ENCODE assay signal across 8 mouse cellular contexts in the genomic region with DNA sequence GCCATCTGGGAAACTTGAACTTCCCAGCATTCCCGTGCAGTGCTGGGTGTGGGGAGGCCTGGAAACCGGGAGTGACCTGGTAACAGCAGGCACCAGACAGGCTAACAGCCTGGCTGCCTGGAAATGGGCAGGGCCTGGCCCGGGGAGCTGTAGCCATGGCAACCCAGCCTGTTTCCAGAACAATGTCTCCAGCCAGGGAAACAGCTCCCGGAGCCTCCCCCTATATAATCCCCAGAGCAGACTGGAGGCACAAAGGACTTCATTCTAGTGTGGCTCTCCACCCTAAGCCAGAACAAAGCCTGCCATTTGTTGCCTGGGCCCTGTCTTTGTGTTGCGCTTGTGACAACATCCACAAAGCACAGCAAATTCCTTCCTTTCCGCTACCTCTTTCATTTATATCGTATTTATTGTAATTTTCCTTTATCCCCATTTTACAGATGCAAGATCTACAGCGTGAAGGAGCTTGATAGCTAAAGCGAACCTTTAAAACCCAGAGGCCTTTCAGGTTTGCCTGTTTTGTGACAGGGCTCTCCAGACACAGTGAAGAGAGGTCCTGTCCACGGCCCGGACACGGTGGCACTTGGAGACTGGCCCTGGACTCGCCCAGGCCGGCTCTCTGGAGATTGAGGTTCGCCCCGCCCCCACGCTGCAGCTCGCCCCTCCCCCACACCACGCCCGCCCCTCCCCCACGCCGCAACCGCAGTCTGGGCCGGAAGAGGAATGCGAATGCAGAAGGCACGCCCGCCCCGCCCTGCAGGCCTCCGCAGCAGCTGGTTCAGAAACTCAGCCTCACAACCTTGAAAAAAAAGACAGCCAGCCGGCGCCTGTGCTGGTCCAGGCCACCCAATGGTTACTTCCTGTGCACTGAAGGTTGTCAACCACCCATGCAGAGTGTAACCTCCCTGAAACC. TPM values are rescaled to one million over a fixed set of nuclear protein-coding genes. Genes with fewer than 3 reads are reported as not detected.
A peak's percentile ranks its signal among the peaks of the same experiment; 100 is the strongest.
DNase-seq lines count a peak whose midpoint lies in the region; ATAC-seq and TF ChIP-seq lines count a peak whose summit lies in the region.

No protein-coding gene starts in this region.

- H3K4me1 ChIP-seq in bone marrow, adult 2 months (ENCODE audit: control insufficient read depth, insufficient read depth, low read length), result peaks cover 21% of the 10 kb centered on the region
- peaks cover 58% of the 10 kb centered on the region for H3K4me1 ChIP-seq in embryonic facial prominence, embryonic 15.5 days
- H3K4me1 ChIP-seq in heart, adult 2 months (ENCODE audit: control insufficient read depth, insufficient read depth, low read length), result peaks cover 18% of the 10 kb centered on the region
- peaks cover 34% of the 10 kb centered on the region for H3K4me1 ChIP-seq in limb, embryonic 12.5 days (replicated peaks)
- H3K4me1 ChIP-seq in midbrain, embryonic 13.5 days (replicated peaks), result peaks cover 49% of the 10 kb centered on the region

- peak overlapping the region; percentile 24 for H3K4me3 ChIP-seq in bone marrow, adult 2 months (replicated peaks; ENCODE audit: control insufficient read depth, low read depth, low read length)
- H3K4me3 ChIP-seq in embryonic facial prominence, embryonic 15.5 days (replicated peaks), result 0 out of 2 replicates have a peak overlapping the region, but pooled peaks have one; percentile 4
- no peak overlapping the region for H3K4me3 ChIP-seq in heart, adult 2 months
- H3K4me3 ChIP-seq in limb, embryonic 12.5 days (replicated peaks), result no peak overlapping the region; the same call in 1 of the 2 replicates
- no peak overlapping the region for H3K4me3 ChIP-seq in midbrain, embryonic 13.5 days (replicated peaks)

- DNase-seq in 3T3-L1 (ENCODE audit: low read depth, low spot score), result peak; percentile 65
- DNase-seq in heart, adult 2 months, result peak; percentile 84 to 91
- peak; percentile 70 for DNase-seq in kidney, adult 18-20 months
- peak; percentile 72 for DNase-seq in spleen, adult 12 weeks (ENCODE audit: low spot score)

- peak overlapping the region; percentile 97 for H3K27ac ChIP-seq in bone marrow, adult 2 months (ENCODE audit: control insufficient read depth, insufficient read depth, low read depth, low read length, poor library complexity)
- H3K27ac ChIP-seq in embryonic facial prominence, embryonic 15.5 days (replicated peaks), result peak overlapping the region; percentile 97
- peak overlapping the region; percentile 83 for H3K27ac ChIP-seq in heart, adult 2 months
- H3K27ac ChIP-seq in limb, embryonic 12.5 days, result peak overlapping the region; percentile 97
- H3K27ac ChIP-seq in midbrain, embryonic 13.5 days, result peak overlapping the region; percentile 96

- no peaks in the 10 kb centered on the region for H3K79me2 ChIP-seq in heart, adult 2 months (replicated peaks; ENCODE audit: control insufficient read depth, insufficient read depth, low read length)

- TF ChIP-seq EP300 in heart, adult 2 months (IDR thresholded peaks at IDR 0.05; ENCODE audit: insufficient read depth, low read depth, low read length), result peak; percentile 77

- no peak overlapping the region for H3K9ac ChIP-seq in embryonic facial prominence, embryonic 15.5 days
- H3K9ac ChIP-seq in heart, adult 2 months (ENCODE audit: low read depth, low read length), result no peak overlapping the region
- no peak overlapping the region for H3K9ac ChIP-seq in limb, embryonic 12.5 days (replicated peaks)
- H3K9ac ChIP-seq in midbrain, embryonic 13.5 days (replicated peaks), result no peak overlapping the region

- peak; percentile 69 for ATAC-seq in embryonic facial prominence, embryonic 15.5 days (ENCODE audit: insufficient number of reproducible peaks, low FRiP score, low TSS enrichment, low read depth)
- ATAC-seq in limb, embryonic 12.5 days (ENCODE audit: insufficient number of reproducible peaks, insufficient read depth, low FRiP score, low TSS enrichment, low read depth), result peak; percentile 82
- ATAC-seq in midbrain, embryonic 13.5 days, result peak; percentile 85

- H3K27me3 ChIP-seq in embryonic facial prominence, embryonic 15.5 days, result no peaks in the 10 kb centered on the region
- no peaks in the 10 kb centered on the region for H3K27me3 ChIP-seq in heart, adult 2 months (ENCODE audit: control insufficient read depth, insufficient read depth, low read length)
- H3K27me3 ChIP-seq in limb, embryonic 12.5 days, result no peaks in the 10 kb centered on the region
- H3K27me3 ChIP-seq in midbrain, embryonic 13.5 days, result no peaks in the 10 kb centered on the region

- 16% methylated on average over 31 of the region's 31 CpGs for whole genome bisulfite sequencing in bone marrow, adult 2 months
- 9% methylated on average over 31 of the region's 31 CpGs for WGBS in embryonic facial prominence, embryonic 15.5 days
- WGBS in heart, adult 2 months, result 10% methylated on average over 31 of the region's 31 CpGs
- 5% methylated on average over 30 of the region's 31 CpGs for WGBS in limb, embryonic 12.5 days
- 2% methylated on average over 31 of the region's 31 CpGs for whole genome bisulfite sequencing in midbrain, embryonic 13.5 days

- TF ChIP-seq CTCF in bone marrow, adult 2 months (IDR thresholded peaks at IDR 0.05; ENCODE audit: control insufficient read depth, insufficient read depth, low read length), result 0 out of 2 replicates have a peak, but pooled peaks have one; percentile 10
- no peak for TF ChIP-seq CTCF in heart, adult 2 months (IDR thresholded peaks at IDR 0.05)

- intact Hi-C loops in heart, adult 2 months (cut with DNase I), result loop anchor here (2.0 kb wide), 1 partner anchor 20 kb away; no protein-coding TSS in a partner anchor

- no peaks in the 10 kb centered on the region for H3K9me3 ChIP-seq in embryonic facial prominence, embryonic 15.5 days (replicated peaks)
- no peaks in the 10 kb centered on the region for H3K9me3 ChIP-seq in limb, embryonic 12.5 days
- H3K9me3 ChIP-seq in midbrain, embryonic 13.5 days, result peaks cover 4% of the 10 kb centered on the region; the same call in 1 of the 2 replicates

- peak overlapping the region; percentile 12; the same call in 1 of the 2 replicates for H3K4me2 ChIP-seq in embryonic facial prominence, embryonic 15.5 days (replicated peaks)
- peak overlapping the region; percentile 28 for H3K4me2 ChIP-seq in limb, embryonic 12.5 days
- H3K4me2 ChIP-seq in midbrain, embryonic 13.5 days (replicated peaks), result peak overlapping the region; percentile 12; the same call in 1 of the 2 replicates

- H3K36me3 ChIP-seq in embryonic facial prominence, embryonic 15.5 days, result no peaks in the 10 kb centered on the region
- peaks cover 4% of the 10 kb centered on the region for H3K36me3 ChIP-seq in heart, adult 2 months (ENCODE audit: control insufficient read depth, insufficient read depth, low read length)
- H3K36me3 ChIP-seq in limb, embryonic 12.5 days, result no peaks in the 10 kb centered on the region
- no peaks in the 10 kb centered on the region for H3K36me3 ChIP-seq in midbrain, embryonic 13.5 days

- peak; percentile 61; the same call in 1 of the 2 replicates for TF ChIP-seq POLR2A in bone marrow, adult 2 months (IDR thresholded peaks at IDR 0.05; ENCODE audit: borderline replicate concordance, control insufficient read depth, low read depth, low read length)
- peak; percentile 60 for TF ChIP-seq POLR2A in heart, adult 2 months (IDR thresholded peaks at IDR 0.05; ENCODE audit: insufficient read depth, low read depth, low read length)

RNA-seq across cellular contexts. Expression of a gene that starts 35.4 kb away (rescaled TPM):
- polyA plus RNA-seq in bone marrow, adult 2 months (2011; ENCODE audit: insufficient read depth, insufficient read length, low replicate concordance, missing spikeins), result 39.2 and 53.1 TPM in 2 replicates
- 35.5 and 37.5 TPM in 2 replicates for polyA plus RNA-seq in embryonic facial prominence, embryonic 15.5 days (2015; fragmentation: Nextera tagmentation; extraction: Ambion mirVana)
- 10 to 100 TPM; 73.1 to 88.0 TPM for total RNA-seq in heart, adult 2 months (2021)
- polyA plus RNA-seq in heart, adult 2 months (2012; rRNA removed), result 21.4 and 31.7 TPM in 2 replicates
- polyA plus RNA-seq in limb, embryonic 12.5 days (2016; fragmentation: Nextera tagmentation; extraction: Ambion mirVana), result 43.5 and 51.0 TPM in 2 replicates
- polyA plus RNA-seq in midbrain, embryonic 13.5 days (2015; fragmentation: Nextera tagmentation; extraction: Ambion mirVana), result 48.5 and 49.9 TPM in 2 replicates

RNA-seq across cellular contexts. Expression of a gene that starts 55.2 kb away (rescaled TPM):
- not detected in 2 replicates for polyA plus RNA-seq in bone marrow, adult 2 months (2011; ENCODE audit: insufficient read depth, insufficient read length, low replicate concordance, missing spikeins)
- not detected in 2 replicates for polyA plus RNA-seq in embryonic facial prominence, embryonic 15.5 days (2015; fragmentation: Nextera tagmentation; extraction: Ambion mirVana)
- not detected for total RNA-seq in heart, adult 2 months (2021)
- not detected in 2 replicates for polyA plus RNA-seq in heart, adult 2 months (2012; rRNA removed)
- not detected in 2 replicates for polyA plus RNA-seq in limb, embryonic 12.5 days (2016; fragmentation: Nextera tagmentation; extraction: Ambion mirVana)
- polyA plus RNA-seq in midbrain, embryonic 13.5 days (2015; fragmentation: Nextera tagmentation; extraction: Ambion mirVana), result not detected in 2 replicates

Comparison
In these comparisons a context has a peak if more than half of its experiments do, and no peak if none do; other contexts are left out.
1. H3K4me3 ChIP-seq: peak in bone marrow, adult 2 months (single experiment) and embryonic facial prominence, embryonic 15.5 days (single experiment); none in heart, adult 2 months (single experiment), limb, embryonic 12.5 days (single experiment) and midbrain, embryonic 13.5 days (single experiment).
2. Peak in every context shown above with its lines, with median percentiles within 50 percentile points of each other: DNase-seq, H3K27ac ChIP-seq, ATAC-seq and H3K4me2 ChIP-seq.